Mouse (Mus musculus): ENCODE measurements around the gene Mfsd4b1.

Mfsd4b1 gene

GRCm38 (mm10) chr10:40024554-40025428, at the start of gene Mfsd4b1:
Mfsd4b1 (minus strand) TSS chr10:40025268.
- DNase-seq = peak; percentile 92

- no peak for DNase-seq
Measured at GRCm38 (mm10) chr10:40073608-40074007, 48.5 kb upstream of the Mfsd4b1 start.

- DNase-seq = no peak
Measured at GRCm38 (mm10) chr10:40070684-40071083, 45.6 kb upstream of the Mfsd4b1 start.

- DNase-seq = no peak
Measured at GRCm38 (mm10) chr10:40069270-40069669, 44.2 kb upstream of the Mfsd4b1 start.

- no peak for DNase-seq
Measured at GRCm38 (mm10) chr10:40068595-40068994, 43.5 kb upstream of the Mfsd4b1 start.

- no peak for DNase-seq
Measured at GRCm38 (mm10) chr10:40067529-40067928, 42.5 kb upstream of the Mfsd4b1 start.

- no peak for DNase-seq
Measured at GRCm38 (mm10) chr10:40067071-40067470, 42.0 kb upstream of the Mfsd4b1 start.

GRCm38 (mm10) chr10:40065357-40065756, 40.3 kb upstream of the Mfsd4b1 start:
- DNase-seq = no peak

- no peak for DNase-seq
Measured at GRCm38 (mm10) chr10:40063291-40063890, 38.3 kb upstream of the Mfsd4b1 start.

GRCm38 (mm10) chr10:40062812-40063211, 37.7 kb upstream of the Mfsd4b1 start:
- DNase-seq = no peak

GRCm38 (mm10) chr10:40061926-40062325, 36.9 kb upstream of the Mfsd4b1 start:
- DNase-seq = no peak

- DNase-seq = no peak
Measured at GRCm38 (mm10) chr10:40058786-40059120, 33.7 kb upstream of the Mfsd4b1 start.

GRCm38 (mm10) chr10:40058062-40058785, 33.2 kb upstream of the Mfsd4b1 start:
- DNase-seq = no peak

- DNase-seq = no peak
Measured at GRCm38 (mm10) chr10:40057615-40058014, 32.5 kb upstream of the Mfsd4b1 start.

GRCm38 (mm10) chr10:40054455-40054854, 29.4 kb upstream of the Mfsd4b1 start:
- DNase-seq = no peak

- DNase-seq = no peak
Measured at GRCm38 (mm10) chr10:40053896-40054295, 28.8 kb upstream of the Mfsd4b1 start.

- peak; percentile 65 for DNase-seq
Measured at GRCm38 (mm10) chr10:40053257-40053895, 28.3 kb upstream of the Mfsd4b1 start.

- DNase-seq = no peak
Measured at GRCm38 (mm10) chr10:40051997-40052396, 26.9 kb upstream of the Mfsd4b1 start.

- no peak for DNase-seq
Measured at GRCm38 (mm10) chr10:40050763-40051162, 25.7 kb upstream of the Mfsd4b1 start.

- no peak for DNase-seq
Measured at GRCm38 (mm10) chr10:40041339-40041738, 16.3 kb upstream of the Mfsd4b1 start.

- no peak for DNase-seq
Measured at GRCm38 (mm10) chr10:40036686-40037560, 11.9 kb upstream of the Mfsd4b1 start.

- no peak for DNase-seq
Measured at GRCm38 (mm10) chr10:40034956-40035355, 9.9 kb upstream of the Mfsd4b1 start.

Measured in cerebellum, adult 9-10 months (tissue).